Mouse (Mus musculus) hematopoietic stem cell, adult 5-6 weeks (primary cell): ENCODE measurements around the gene Crtc1. TPM values are rescaled to one million over a fixed set of nuclear protein-coding genes. Genes with fewer than 3 reads are reported as not detected.

Experiments
- ATAC-seq, 2 experiments: fragments of 125-278 bp in 1 of 2; replicated peaks in 1 of 2; 2 replicates each; pipeline ENCODE4 v1.8.0; 2016 to 2017; ENCODE audit warnings: inconsistent platforms in 2 of 2, mild to moderate bottlenecking in 2 of 2, moderate number of reproducible peaks in 2 of 2, low read depth in 1 of 2, moderate TSS enrichment in 1 of 2; ENCODE audit not compliant: low FRiP score in 2 of 2, poor library complexity in 2 of 2, severe bottlenecking in 2 of 2, insufficient read depth in 1 of 2, low TSS enrichment in 1 of 2
- total RNA-seq: library from RNA; stranded (forward); fragments of 172-1452, 232-1000 nt; gene quantifications from 2 replicates; pipeline ENCODE4 v1.2.3, GENCODE M21; 2017

Gene Crtc1
- total RNA-seq, 1 experiment from 2014 or later: 7.1 TPM

DNA sequence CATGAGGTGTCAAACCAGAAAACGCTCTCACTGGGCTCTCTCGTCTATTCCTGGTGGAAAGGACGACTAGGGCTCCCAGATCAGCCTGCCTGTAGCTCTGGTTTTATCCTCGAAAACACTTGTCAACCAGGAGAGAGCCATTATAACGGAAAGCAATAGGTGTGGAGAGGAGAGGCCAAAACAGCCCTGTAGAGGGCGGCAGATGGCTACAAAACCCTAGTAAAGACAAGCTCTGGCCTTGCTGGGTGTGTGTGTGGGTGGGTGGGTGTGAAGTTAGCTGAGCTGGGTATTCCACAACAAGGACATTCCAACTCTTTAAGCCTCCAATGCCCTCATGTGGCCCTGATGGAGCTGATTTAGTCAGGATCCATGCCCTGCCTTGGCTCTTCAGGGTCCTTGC lies 95.7 kb downstream of the Crtc1 start:
- ATAC-seq: no peak; a peak in 1 of 4 replicates

DNA sequence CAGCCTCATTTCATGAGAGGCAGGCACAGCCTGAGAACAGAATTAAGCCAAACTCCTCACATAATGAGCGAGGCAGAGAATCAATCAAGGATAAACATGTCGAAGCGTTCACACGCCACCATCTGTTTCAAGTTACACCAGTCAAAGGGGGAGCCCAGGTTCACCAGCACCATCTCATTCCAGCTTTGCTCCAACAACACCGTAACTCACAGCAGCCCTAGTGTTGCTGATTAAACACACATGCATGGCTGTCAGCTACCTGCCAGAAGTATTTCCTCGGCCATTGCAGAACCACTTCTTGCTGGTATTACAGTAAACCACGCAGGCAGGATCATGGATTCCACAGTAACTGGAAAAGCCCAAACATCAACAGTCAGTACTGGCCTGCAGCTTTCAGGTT lies 96.3 kb downstream of the Crtc1 start:
- ATAC-seq: no peak

DNA sequence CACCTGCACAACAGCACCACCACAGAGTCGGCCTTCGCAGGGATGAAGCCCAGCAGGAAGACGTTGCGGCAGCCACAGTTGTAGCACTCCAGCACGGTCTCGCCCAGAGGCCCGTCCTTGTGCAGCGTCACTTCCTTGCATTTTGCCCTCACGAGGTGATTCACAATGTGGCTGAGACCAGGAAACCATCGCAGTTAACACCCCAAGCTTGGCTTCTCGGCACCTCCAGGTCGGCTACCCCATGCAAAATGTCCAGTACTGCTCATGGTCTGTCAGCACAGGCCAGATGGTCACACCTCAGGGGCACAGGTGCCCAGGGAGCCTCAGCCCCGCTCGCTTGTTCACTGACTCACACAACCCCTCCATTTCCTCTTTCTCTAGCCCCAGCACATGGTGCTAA lies 97.4 kb downstream of the Crtc1 start:
- peak; percentile 44 to 57; a peak in 3 of 4 replicates for ATAC-seq

DNA sequence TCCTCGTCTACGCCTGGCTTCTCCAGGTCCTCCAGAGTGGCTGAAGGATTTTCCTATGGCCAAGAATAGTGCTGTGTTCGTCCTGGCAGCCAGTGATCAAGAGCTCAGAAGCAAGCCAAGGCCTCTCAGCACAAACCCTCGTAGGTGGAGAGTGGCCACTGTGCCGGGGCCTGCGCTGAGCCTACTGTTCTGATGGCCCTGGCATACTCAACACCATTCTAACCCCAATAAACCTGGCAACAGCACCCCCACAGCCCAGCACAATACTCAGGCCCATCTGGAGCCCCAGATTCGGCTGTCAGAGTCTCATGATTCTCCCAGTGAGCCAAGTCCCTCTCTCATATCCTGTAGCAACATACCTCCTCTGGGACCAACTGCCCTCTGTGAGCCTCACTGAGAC lies 98.7 kb downstream of the Crtc1 start:
- ATAC-seq: no peak

DNA sequence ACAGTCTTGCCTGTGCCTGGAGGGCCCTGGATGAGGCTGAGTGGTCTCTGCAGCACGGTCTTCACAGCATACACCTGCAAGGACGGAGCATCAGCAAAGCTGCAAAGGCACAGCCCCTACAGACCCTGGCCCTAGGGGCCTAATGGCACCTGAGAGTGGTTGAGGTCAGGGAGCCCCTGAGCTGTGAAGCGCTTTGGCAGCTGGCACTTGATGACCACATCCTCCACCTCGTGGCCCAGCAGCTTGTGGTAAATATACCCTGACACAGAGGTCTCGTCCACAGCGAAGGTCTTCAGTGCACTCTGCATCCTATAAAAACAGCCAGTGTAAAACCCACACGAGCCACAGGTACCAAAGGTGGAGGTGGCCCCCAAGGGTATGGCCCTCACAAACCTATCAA lies 100.4 kb downstream of the Crtc1 start:
- ATAC-seq: no peak

DNA sequence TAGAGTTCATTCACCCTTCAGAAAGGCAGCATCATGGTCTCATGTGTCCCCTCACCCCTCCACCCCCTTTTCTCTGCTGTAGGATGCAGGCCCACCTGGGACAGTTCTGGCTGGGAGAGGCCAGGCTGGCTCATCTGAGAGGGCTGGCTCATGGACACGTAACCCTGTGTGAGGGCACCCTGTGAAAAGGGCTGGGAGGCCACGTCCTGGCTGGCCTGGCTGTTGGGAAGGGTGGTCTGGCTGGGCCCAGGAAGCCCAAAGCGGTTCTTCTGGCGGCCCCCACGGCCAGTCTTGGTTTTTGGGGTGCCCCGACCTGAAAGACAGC lies 106.5 kb downstream of the Crtc1 start:
- no peak for ATAC-seq

Other genes starting within 250 kb of the Crtc1 start
- gene Slc25a42, start 227.3 kb downstream of the Crtc1 start, total RNA-seq: 1.9 and 4.2 TPM in 2 replicates
- 52.8 and 62.7 TPM in 2 replicates for gene Sugp2, start 205.4 kb downstream of the Crtc1 start, total RNA-seq
- gene Armc6, start 205.1 kb downstream of the Crtc1 start, total RNA-seq: 3.4 and 4.3 TPM in 2 replicates
- gene Homer3, start 156.8 kb downstream of the Crtc1 start, total RNA-seq: 21.1 and 38.2 TPM in 2 replicates
- 96.3 and 103 TPM in 2 replicates for gene Ddx49, start 137.1 kb downstream of the Crtc1 start, total RNA-seq
- gene Cope, start 137.1 kb downstream of the Crtc1 start, total RNA-seq: 63.0 and 75.0 TPM in 2 replicates
- gene Cers1, start 123.8 kb downstream of the Crtc1 start, total RNA-seq: 1.2 TPM in 1 of 2 replicates, not detected in the other
- not detected in 2 replicates for gene Gdf1, start 109.8 kb downstream of the Crtc1 start, total RNA-seq
- 27.1 and 34.1 TPM in 2 replicates for gene Upf1, start 86.3 kb downstream of the Crtc1 start, total RNA-seq
- gene Comp, start 66.0 kb downstream of the Crtc1 start, total RNA-seq: 0.44 and 4.1 TPM in 2 replicates
- 7.8 and 7.9 TPM in 2 replicates for gene Klhl26, start 37.4 kb upstream of the Crtc1 start, total RNA-seq
- 0.20 TPM in 1 of 2 replicates, not detected in the other for gene Tmem59l, start 47.8 kb upstream of the Crtc1 start, total RNA-seq
- not detected in 2 replicates for gene Crlf1, start 53.6 kb upstream of the Crtc1 start, total RNA-seq
- 32.8 and 38.3 TPM in 2 replicates for gene Rex1bd, start 67.2 kb upstream of the Crtc1 start, total RNA-seq
- 2,498 and 4,881 TPM in 2 replicates for gene Uba52, start 71.2 kb upstream of the Crtc1 start, total RNA-seq
- 112 and 114 TPM in 2 replicates for gene Fkbp8, start 88.1 kb upstream of the Crtc1 start, total RNA-seq
- 66.1 and 70.0 TPM in 2 replicates for gene Kxd1, start 88.4 kb upstream of the Crtc1 start, total RNA-seq
- gene Ell, start 99.9 kb upstream of the Crtc1 start, total RNA-seq: 9.2 and 14.3 TPM in 2 replicates
- 20.4 and 26.0 TPM in 2 replicates for gene Isyna1, start 154.8 kb upstream of the Crtc1 start, total RNA-seq
- gene Ssbp4, start 169.3 kb upstream of the Crtc1 start, total RNA-seq: 24.8 and 88.6 TPM in 2 replicates
- gene Lrrc25, start 176.6 kb upstream of the Crtc1 start, total RNA-seq: 1.7 and 2.3 TPM in 2 replicates
- gene Gdf15, start 192.9 kb upstream of the Crtc1 start, total RNA-seq: 1.7 TPM in 1 of 2 replicates, not detected in the other
- gene Pgpep1, start 220.8 kb upstream of the Crtc1 start, total RNA-seq: 5.5 and 8.2 TPM in 2 replicates
- gene Lsm4, start 233.7 kb upstream of the Crtc1 start, total RNA-seq: 156 and 163 TPM in 2 replicates